Mouse (Mus musculus): Measurements from ENCODE around the gene Clmn. TPM values are rescaled to one million over a fixed set of nuclear protein-coding genes. Genes with fewer than 3 reads are reported as not detected.

Clmn gene
- polyA plus RNA-seq, 1 experiment from 2014 or later, result 2.8 TPM

Other genes with a start within 250 kb of the Clmn start
- gene Dicer1, start 113.1 kb downstream of the Clmn start, polyA plus RNA-seq (2014; fragmentation: Nextera tagmentation; extraction: Ambion mirVana), result 33.5 and 39.2 TPM in 2 replicates
- 0.20 and 0.28 TPM in 2 replicates for gene Syne3, start 144.7 kb upstream of the Clmn start, polyA plus RNA-seq (2014; fragmentation: Nextera tagmentation; extraction: Ambion mirVana)
- gene Glrx5, start 167.6 kb upstream of the Clmn start, polyA plus RNA-seq (2014; fragmentation: Nextera tagmentation; extraction: Ambion mirVana), result 188 and 196 TPM in 2 replicates